Mouse (Mus musculus) midbrain, embryonic 15.5 days (tissue): ENCODE data around the gene Kbtbd2. TPM values are rescaled to one million over a fixed set of nuclear protein-coding genes. Genes with fewer than 3 reads are reported as not detected.

ENCODE experiments used
- ATAC-seq: fragments of 200-750 bp; cut with Nextera tagmentation; replicated peaks from 2 replicates; pipeline ENCODE4 v1.8.0; 2017; ENCODE audit warnings: moderate TSS enrichment
- H3K27ac ChIP-seq: fragments of 300-500 bp; sonication (generic); 2 replicates; pipeline ENCODE4 v1.5.1; 2015; ENCODE audit warnings: mild to moderate bottlenecking, inconsistent platforms
- H3K27me3 ChIP-seq: fragments of 300-500 bp; sonication (generic); replicated peaks from 2 replicates; pipeline ENCODE4 v1.6.1; 2015; ENCODE audit warnings: inconsistent platforms
- H3K36me3 ChIP-seq: fragments of 300-500 bp; sonication (generic); replicated peaks from 2 replicates; pipeline ENCODE4 v1.6.1; 2015; ENCODE audit warnings: inconsistent platforms
- H3K4me1 ChIP-seq: fragments of 300-500 bp; sonication (generic); 2 replicates; pipeline ENCODE4 v1.6.1; 2015; ENCODE audit warnings: inconsistent platforms
- H3K4me2 ChIP-seq: fragments of 300-500 bp; sonication (generic); 2 replicates; pipeline ENCODE4 v1.6.1; 2015; ENCODE audit warnings: inconsistent platforms, mild to moderate bottlenecking, moderate library complexity
- H3K4me3 ChIP-seq: fragments of 300-500 bp; sonication (generic); 2 replicates; pipeline ENCODE4 v1.5.1; 2015; ENCODE audit warnings: mild to moderate bottlenecking, inconsistent platforms
- H3K9ac ChIP-seq: fragments of 300-500 bp; sonication (generic); 2 replicates; pipeline ENCODE4 v1.6.1; 2015; ENCODE audit warnings: mild to moderate bottlenecking, inconsistent platforms
- H3K9me3 ChIP-seq: fragments of 300-500 bp; sonication (generic); 2 replicates; pipeline ENCODE4 v1.6.1; 2016; ENCODE audit warnings: inconsistent platforms
- WGBS: fragments of 180-500 bp; shearing (Covaris S2); methylation state at CpG from one replicate; pipeline ENCODE4 v1.1.7; 2015; ENCODE audit warnings: mixed read lengths; 5-methylcytosine and 5-hydroxymethylcytosine counted together
- polyA plus RNA-seq: library from polyadenylated mRNA; unstranded; fragments of >200 nt; fragmentation: Nextera tagmentation; extraction: Ambion mirVana; gene quantifications from 2 replicates; pipeline ENCODE4 v1.2.1, GENCODE M21; 2015

Kbtbd2 gene
- polyA plus RNA-seq, 1 experiment from 2014 or later: 31.0 TPM

DNA sequence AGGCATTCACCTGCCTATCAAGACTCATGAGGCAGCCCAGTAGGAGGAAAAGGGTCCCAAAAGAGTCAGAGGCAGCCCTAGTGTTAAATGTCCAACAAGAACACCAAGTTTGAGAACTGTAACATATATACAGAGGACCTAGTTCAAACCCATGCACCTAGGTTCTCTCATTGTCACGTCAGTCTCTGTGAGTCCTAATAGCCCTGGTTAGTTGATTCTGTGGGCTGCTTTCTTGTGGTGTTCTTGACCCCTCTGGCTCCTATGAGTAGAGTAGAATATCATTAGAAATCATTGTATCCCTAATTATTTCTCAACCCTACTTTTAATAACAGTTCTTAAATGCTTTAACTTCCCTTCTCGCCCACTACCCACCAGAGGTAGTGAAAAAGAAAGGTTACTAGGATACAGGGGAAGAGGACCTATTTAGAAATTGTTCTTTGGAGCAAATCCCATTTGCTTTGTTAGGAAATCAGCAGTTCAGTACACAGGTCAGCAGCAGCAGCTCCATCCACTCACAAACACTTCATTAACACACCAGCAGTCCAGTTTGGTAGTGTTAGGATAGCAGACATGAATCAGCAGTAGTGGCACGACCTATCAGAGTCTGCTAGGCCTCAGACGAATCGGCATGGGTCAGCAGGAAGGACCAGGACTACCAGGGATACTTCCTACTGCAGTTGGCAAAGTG, 21.0 kb upstream of the Kbtbd2 start:
- H3K9ac ChIP-seq: no peak overlapping the region
- 72% methylated on average over 5 of the region's 5 CpGs for WGBS
- H3K27me3 ChIP-seq: no peaks in the 10 kb centered on the region
- no peak overlapping the region for H3K4me3 ChIP-seq
- H3K4me2 ChIP-seq: no peak overlapping the region
- H3K27ac ChIP-seq: no peak overlapping the region
- H3K9me3 ChIP-seq: no peaks in the 10 kb centered on the region
- H3K4me1 ChIP-seq: no peaks in the 10 kb centered on the region
- H3K36me3 ChIP-seq: no peaks in the 10 kb centered on the region
- no peak for ATAC-seq

DNA sequence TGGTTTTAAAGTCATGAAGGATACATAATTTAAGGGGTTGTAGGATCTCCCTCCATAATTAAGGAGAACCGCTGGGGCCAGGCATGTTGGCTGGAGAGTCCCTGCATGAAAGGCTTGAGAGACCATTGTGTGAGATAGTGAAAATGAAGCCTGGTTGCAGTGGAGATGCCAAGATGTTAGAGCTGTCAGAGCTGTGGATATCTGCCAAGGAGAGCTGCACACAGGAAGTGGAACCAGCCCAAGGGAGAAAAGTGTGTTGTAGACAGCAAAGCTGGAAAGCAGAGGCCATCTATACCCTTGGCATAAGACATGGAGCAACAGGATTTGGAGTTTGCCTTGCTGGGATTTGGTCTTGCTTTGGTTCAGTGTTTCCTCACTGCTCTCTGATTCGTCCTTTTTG, 15.7 kb upstream of the Kbtbd2 start:
- Histone ChIP-seq H3K36me3 (no peaks in the 10 kb centered on the region), H3K4me3 (no peak overlapping the region), H3K9me3 (no peaks in the 10 kb centered on the region), H3K9ac (no peak overlapping the region), H3K27me3 (no peaks in the 10 kb centered on the region), H3K27ac (no peak overlapping the region), H3K4me2 (no peak overlapping the region), H3K4me1 (no peaks in the 10 kb centered on the region)
- WGBS: 50% methylated on average over 2 of the region's 2 CpGs
- ATAC-seq: no peak

DNA sequence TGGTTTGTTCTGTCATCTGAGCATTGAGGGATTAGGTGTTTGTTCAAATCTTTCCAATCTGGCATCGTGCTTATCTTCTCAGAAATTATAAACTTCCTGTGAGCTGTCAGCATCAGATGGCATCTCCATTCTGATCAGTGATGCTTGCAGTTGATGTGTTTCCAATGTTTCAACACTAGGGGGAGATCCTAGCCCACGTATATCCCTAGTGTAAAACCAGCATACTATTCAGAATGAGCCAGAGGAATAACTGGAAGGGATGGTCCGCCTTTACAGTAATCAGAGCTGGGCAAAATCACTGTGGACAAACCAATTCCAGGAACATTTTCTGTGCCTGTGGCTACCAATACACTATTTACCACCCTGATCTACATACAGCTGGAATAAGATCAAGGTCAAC, 11.0 kb upstream of the Kbtbd2 start:
- Histone ChIP-seq H3K4me3 (no peak overlapping the region), H3K4me1 (no peaks in the 10 kb centered on the region), H3K27me3 (no peaks in the 10 kb centered on the region), H3K36me3 (no peaks in the 10 kb centered on the region), H3K9ac (no peak overlapping the region), H3K27ac (no peak overlapping the region), H3K4me2 (no peak overlapping the region), H3K9me3 (no peaks in the 10 kb centered on the region)
- 20% methylated on average over 3 of the region's 3 CpGs for WGBS
- peak; percentile 96 for ATAC-seq

DNA sequence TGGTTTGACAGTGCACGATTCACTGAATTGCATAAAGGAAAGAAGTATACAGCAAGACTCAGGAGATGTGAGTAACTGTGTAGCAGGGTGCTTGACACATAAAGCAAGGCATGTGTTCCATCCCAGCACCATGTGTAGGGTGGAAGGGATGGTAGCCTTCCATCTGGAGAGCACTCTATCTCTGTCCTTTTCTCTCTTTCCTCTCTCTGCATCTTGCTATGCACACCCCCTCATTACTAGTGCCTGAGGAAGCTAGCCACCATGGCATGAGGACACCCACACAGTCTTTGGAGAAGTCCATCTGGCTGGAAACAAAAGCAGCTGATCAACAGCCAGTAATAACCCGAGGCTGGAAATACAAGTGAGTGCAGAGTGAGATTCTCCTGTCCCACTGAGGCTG, 8.6 kb upstream of the Kbtbd2 start:
- H3K27ac ChIP-seq: no peak overlapping the region
- no peak overlapping the region for H3K9ac ChIP-seq
- no peaks in the 10 kb centered on the region for H3K4me1 ChIP-seq
- H3K36me3 ChIP-seq: no peaks in the 10 kb centered on the region
- ATAC-seq: no peak
- H3K4me3 ChIP-seq: no peak overlapping the region
- no peak overlapping the region for H3K4me2 ChIP-seq
- no peaks in the 10 kb centered on the region for H3K27me3 ChIP-seq
- 73% methylated on average over 2 of the region's 2 CpGs for WGBS
- no peaks in the 10 kb centered on the region for H3K9me3 ChIP-seq

DNA sequence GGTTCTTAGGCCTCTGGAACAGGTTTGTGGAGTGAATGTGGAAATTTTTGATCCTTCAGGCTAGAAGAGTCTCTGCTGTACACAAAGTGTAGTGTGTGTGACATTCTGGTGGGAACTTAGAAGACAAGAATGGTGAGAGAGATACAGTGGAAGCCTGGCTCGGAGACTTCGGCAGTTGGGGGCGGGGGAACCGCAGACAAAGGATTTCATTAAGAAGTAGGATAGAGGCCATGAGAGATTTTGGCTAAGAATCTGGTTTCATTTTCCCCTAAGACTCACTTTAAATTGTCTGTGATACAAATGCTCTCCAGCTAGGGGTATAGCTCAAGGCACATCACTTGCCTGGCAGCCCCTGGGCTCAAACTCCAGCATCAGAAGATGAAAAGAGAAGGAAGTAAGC, 7.4 kb upstream of the Kbtbd2 start:
- WGBS: 83% methylated on average over 4 of the region's 4 CpGs
- Histone ChIP-seq H3K9me3 (no peaks in the 10 kb centered on the region), H3K9ac (no peak overlapping the region), H3K36me3 (no peaks in the 10 kb centered on the region), H3K27ac (no peak overlapping the region), H3K4me1 (no peaks in the 10 kb centered on the region), H3K4me2 (no peak overlapping the region), H3K27me3 (no peaks in the 10 kb centered on the region), H3K4me3 (no peak overlapping the region)
- ATAC-seq: no peak

DNA sequence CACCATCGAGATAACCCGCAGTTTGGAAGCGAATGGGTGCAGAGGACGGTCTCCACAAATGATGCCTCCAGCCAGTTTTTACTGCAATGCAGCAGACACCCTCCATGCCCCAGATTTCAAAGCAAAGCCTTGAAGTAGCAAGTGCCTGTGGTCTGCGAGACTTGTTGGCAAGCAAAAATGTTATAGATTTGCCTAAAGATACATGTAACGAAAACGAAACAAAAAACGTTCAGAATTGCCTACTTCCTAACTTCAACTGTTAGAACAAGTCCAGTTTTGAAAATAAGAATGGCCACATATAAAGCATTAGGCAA, 496 bp upstream of the Kbtbd2 start:
- Histone ChIP-seq H3K4me2 (peak overlapping the region; percentile 74), H3K9me3 (no peaks in the 10 kb centered on the region), H3K27me3 (no peaks in the 10 kb centered on the region), H3K4me1 (peaks cover 34% of the 10 kb centered on the region), H3K4me3 (peak overlapping the region; percentile 95), H3K36me3 (no peaks in the 10 kb centered on the region), H3K27ac (peak overlapping the region; percentile 100), H3K9ac (peak overlapping the region; percentile 96)
- WGBS: 19% methylated on average over 8 of the region's 8 CpGs
- ATAC-seq: no peak

DNA sequence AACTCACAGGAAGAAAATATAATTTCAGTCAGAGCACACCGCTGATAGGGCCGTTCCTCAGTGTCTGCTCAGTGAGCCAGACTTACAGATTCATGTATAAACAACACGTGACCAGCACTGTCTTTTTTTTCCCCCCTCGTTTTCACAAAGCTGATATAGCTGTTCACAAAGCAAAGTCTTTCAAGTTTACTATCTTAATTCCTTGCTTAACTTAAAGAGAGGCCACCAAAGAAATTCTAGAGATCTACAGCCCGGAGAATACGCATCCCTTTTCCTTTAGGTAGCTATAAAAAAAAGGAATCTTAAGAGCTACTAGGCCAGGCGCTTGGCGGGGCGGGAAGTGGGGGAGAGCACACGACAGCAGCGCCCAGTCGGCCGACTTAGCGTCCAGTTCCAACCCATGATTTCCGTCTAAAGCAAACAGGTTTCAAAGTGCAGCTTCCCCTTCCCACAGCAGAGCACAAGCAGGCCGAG, 908 bp downstream of the Kbtbd2 start:
- peak; percentile 31 for ATAC-seq
- Histone ChIP-seq H3K9me3 (no peaks in the 10 kb centered on the region), H3K27me3 (no peaks in the 10 kb centered on the region), H3K9ac (peak overlapping the region; percentile 96), H3K4me1 (peaks cover 34% of the 10 kb centered on the region), H3K36me3 (no peaks in the 10 kb centered on the region), H3K4me3 (peak overlapping the region; percentile 95), H3K27ac (peak overlapping the region; percentile 100), H3K4me2 (peak overlapping the region; percentile 74)
- under 1% methylated on average over 16 of the region's 16 CpGs for WGBS

DNA sequence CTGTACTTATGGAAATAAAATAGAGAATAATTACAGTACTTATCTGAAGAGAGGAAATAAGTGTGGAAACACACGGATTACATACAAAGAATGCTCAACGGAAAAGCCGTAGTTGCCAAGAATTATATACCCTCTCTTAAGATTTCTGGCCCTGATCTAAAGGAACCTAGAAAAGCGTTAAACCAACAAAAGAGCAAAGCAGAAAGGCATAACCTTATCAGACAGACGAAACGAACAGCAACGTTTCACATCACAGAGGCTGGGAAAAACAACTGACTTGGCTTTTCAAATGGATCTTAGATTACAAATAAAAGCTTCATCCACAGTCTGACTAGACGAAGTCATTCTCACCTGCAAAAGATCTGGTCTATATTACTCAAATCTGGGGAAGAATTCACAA, 1.4 kb downstream of the Kbtbd2 start:
- H3K27me3 ChIP-seq: no peaks in the 10 kb centered on the region
- H3K27ac ChIP-seq: peak overlapping the region; percentile 100
- peaks cover 34% of the 10 kb centered on the region for H3K4me1 ChIP-seq
- H3K9me3 ChIP-seq: no peaks in the 10 kb centered on the region
- H3K4me2 ChIP-seq: peak overlapping the region; percentile 74
- H3K36me3 ChIP-seq: no peaks in the 10 kb centered on the region
- no peak for ATAC-seq
- WGBS: 5% methylated on average over 8 of the region's 8 CpGs
- peak overlapping the region; percentile 95 for H3K4me3 ChIP-seq
- H3K9ac ChIP-seq: peak overlapping the region; percentile 96; the same call in 1 of the 2 replicates

DNA sequence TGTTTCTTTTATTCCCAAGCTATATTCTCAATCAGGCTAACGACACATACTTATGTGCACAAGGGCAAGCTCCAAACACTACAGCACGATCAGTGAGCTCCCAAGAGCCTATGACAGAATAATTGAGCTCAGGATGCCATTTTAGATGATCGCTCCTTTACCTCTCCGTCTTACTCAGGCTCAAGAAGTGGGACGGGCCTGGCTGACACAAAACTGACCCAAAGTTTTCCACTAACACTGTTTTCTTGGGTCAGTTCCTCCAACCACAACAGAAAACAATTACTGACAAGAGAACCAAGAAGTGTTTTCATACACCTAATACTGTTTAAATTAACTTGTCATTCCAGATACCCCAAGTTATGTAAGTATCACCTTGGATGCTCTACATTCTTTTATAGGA, 2.8 kb downstream of the Kbtbd2 start:
- H3K9ac ChIP-seq: no peak overlapping the region
- no peak overlapping the region for H3K27ac ChIP-seq
- no peaks in the 10 kb centered on the region for H3K9me3 ChIP-seq
- peaks cover 34% of the 10 kb centered on the region for H3K4me1 ChIP-seq
- no peaks in the 10 kb centered on the region for H3K27me3 ChIP-seq
- no peaks in the 10 kb centered on the region for H3K36me3 ChIP-seq
- WGBS: 86% methylated on average over 5 of the region's 5 CpGs
- H3K4me2 ChIP-seq: peak overlapping the region; percentile 74; the same call in 1 of the 2 replicates
- peak overlapping the region; percentile 95; the same call in 1 of the 2 replicates for H3K4me3 ChIP-seq
- ATAC-seq: no peak

DNA sequence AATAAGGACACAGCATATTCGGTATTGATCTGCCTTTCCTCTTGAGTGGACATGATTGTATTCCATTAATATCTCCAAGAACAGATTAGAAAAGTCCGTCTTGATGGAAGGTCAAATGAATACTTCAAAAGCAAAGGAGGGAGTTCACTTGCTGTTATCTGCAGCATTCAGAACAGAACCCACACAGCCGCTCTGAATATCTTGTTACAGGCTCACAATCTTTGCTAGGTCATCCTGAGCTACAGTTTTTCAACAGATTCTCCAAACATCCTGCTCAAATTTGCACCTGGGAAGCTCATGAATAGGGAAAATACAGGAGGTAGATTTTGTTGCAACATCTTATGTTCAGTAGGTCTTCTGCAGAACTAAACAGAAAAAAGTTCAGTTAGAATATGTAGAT, 8.3 kb downstream of the Kbtbd2 start:
- no peak for ATAC-seq
- WGBS: 86% methylated on average over 3 of the region's 3 CpGs
- peaks cover 11% of the 10 kb centered on the region for H3K4me1 ChIP-seq
- no peak overlapping the region for H3K4me2 ChIP-seq
- no peak overlapping the region for H3K9ac ChIP-seq
- H3K27ac ChIP-seq: no peak overlapping the region
- H3K9me3 ChIP-seq: no peaks in the 10 kb centered on the region
- H3K27me3 ChIP-seq: no peaks in the 10 kb centered on the region
- no peak overlapping the region for H3K4me3 ChIP-seq
- H3K36me3 ChIP-seq: 0 out of 2 replicates have a peak, but pooled peaks cover 2% of the 10 kb centered on the region

DNA sequence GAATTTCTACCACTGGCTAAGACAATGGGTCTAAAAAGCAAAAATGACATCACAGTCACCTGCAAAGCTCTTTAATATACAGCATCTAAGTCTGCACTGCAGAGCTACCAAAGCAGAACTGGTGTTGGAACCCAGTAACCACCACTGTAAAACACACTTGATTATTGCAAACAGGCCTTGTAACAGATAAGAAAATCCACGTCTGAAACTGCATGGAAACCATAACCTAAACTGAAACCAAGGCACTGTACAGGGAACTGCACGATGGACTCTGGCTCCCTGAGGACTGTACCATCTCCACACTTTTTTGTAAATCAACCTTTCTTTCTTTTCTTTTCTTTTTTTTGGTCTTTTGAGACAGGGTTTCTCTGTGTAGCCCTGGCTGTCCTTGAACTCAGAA, 9.9 kb downstream of the Kbtbd2 start:
- Histone ChIP-seq H3K9me3 (no peaks in the 10 kb centered on the region), H3K4me1 (peaks cover 3% of the 10 kb centered on the region; the same call in 1 of the 2 replicates), H3K36me3 (0 out of 2 replicates have a peak, but pooled peaks cover 4% of the 10 kb centered on the region), H3K4me2 (no peak overlapping the region), H3K4me3 (no peak overlapping the region), H3K27ac (no peak overlapping the region), H3K27me3 (no peaks in the 10 kb centered on the region), H3K9ac (no peak overlapping the region)
- no peak for ATAC-seq
- 94% methylated on average over 2 of the region's 2 CpGs for WGBS

DNA sequence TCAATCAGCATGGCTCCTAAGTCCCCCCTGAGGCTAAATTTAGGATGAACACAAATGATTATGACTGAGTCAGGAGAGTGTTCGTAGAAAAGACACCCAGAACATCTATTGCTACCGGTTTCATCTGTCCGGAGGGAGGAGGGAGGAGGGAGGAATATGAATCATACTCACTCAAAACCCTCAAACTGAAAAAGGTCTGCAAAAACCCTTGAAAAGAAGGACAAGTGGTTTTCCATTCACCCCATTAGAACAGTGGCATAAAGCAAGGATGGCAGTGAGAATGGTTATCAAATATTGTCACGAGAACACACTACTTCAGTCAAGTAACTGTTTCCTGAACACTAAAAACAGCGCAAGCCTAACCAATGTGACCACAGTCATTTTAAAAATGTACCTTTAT, 12.5 kb downstream of the Kbtbd2 start:
- WGBS: 83% methylated on average over 5 of the region's 5 CpGs
- Histone ChIP-seq H3K9me3 (no peaks in the 10 kb centered on the region), H3K9ac (no peak overlapping the region), H3K27me3 (no peaks in the 10 kb centered on the region), H3K4me1 (peaks cover 3% of the 10 kb centered on the region; the same call in 1 of the 2 replicates), H3K4me3 (no peak overlapping the region), H3K27ac (no peak overlapping the region), H3K4me2 (no peak overlapping the region), H3K36me3 (peaks cover 4% of the 10 kb centered on the region; the same call in 1 of the 2 replicates)
- no peak for ATAC-seq

DNA sequence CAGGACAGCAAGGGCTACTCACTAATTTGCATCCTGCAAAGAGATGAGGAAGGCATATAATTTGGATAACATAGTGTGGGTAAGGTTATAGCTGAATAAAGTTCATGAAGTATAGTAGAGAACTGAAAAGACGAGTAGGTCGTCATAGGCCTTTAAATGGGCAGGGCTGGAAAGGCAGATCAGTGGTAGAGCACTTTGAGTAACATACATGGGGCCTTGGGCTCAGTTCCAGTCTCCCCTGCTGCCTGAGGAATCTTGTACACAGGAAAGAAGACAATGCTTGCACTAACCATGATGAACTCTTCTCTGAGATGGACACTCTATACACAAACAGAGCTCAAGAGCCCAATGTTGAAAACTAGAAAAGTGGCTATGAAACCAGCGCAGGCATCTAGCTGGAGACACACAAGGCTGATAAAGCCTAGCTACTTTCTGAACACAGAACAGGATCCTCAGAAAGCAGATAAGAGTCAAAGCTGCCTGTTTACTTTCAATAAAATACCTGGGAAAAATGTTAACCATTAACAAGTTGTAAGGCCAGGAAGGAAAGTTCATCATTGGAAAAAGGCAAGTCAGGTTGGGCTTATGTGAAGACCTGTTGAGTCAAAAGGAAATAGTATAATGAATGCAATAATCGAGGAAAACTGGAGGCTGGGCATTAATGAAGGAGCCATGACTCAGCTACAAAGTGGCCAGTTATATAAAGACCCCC, 13.9 kb downstream of the Kbtbd2 start:
- Histone ChIP-seq H3K4me1 (peaks cover 3% of the 10 kb centered on the region; the same call in 1 of the 2 replicates), H3K4me3 (no peak overlapping the region), H3K27ac (no peak overlapping the region), H3K4me2 (no peak overlapping the region), H3K36me3 (peaks cover 15% of the 10 kb centered on the region), H3K9ac (no peak overlapping the region), H3K9me3 (no peaks in the 10 kb centered on the region), H3K27me3 (no peaks in the 10 kb centered on the region)
- 85% methylated on average over 4 of the region's 4 CpGs for WGBS
- no peak for ATAC-seq
